Mouse (Mus musculus) gastrocnemius, postnatal 14 days (tissue): ENCODE measurements around the gene Ebf3. TPM values are rescaled to one million over a fixed set of nuclear protein-coding genes. Genes with fewer than 3 reads are reported as not detected.

ENCODE experiments used
- DNase-seq: peaks from one replicate; pipeline ENCODE4 v3.0.0; 2021; ENCODE audit warnings: mixed read lengths
- intact Hi-C: fragments of 180-260 bp; cut with DNase I; formaldehyde crosslinking; loops from one replicate; pipeline ENCODE4 v1.15.1; 2025; ENCODE audit warnings: low total_unique reads
- total RNA-seq, 2 experiments: library from RNA; stranded (reverse); gene quantifications; 2 replicates each; pipeline ENCODE4 v1.2.3; 2021

Gene Ebf3
- total RNA-seq, 2 experiments from 2014 or later = 9.6 to 12.4 TPM

- intact Hi-C loops = no loop called here
- DNase-seq = no peak
Observed at GRCm38 (mm10) chr7:137297594-137298381, 16.5 kb downstream of the Ebf3 start.

- DNase-seq = no peak
- intact Hi-C loops = no loop called here
Observed at GRCm38 (mm10) chr7:137297131-137297530, 17.1 kb downstream of the Ebf3 start.

- intact Hi-C loops = no loop called here
- no peak for DNase-seq
Observed at GRCm38 (mm10) chr7:137295612-137296011, 18.6 kb downstream of the Ebf3 start.

GRCm38 (mm10) chr7:137294446-137294845 is 19.8 kb downstream of the Ebf3 start:
- intact Hi-C loops = no loop called here
- no peak for DNase-seq

GRCm38 (mm10) chr7:137289290-137289957 is 24.8 kb downstream of the Ebf3 start:
- no peak for DNase-seq

GRCm38 (mm10) chr7:137278171-137278570 is 36.1 kb downstream of the Ebf3 start:
- intact Hi-C loops = no loop called here
- peak; percentile 53 for DNase-seq

More at GRCm38 (mm10) chr7:137289290-137289957, 24.8 kb downstream of the Ebf3 start:
- intact Hi-C loops = loop anchor here (5.0 kb wide), 1 partner anchor 37 kb away; no protein-coding TSS in a partner anchor

- intact Hi-C loops = no loop called here
- no peak for DNase-seq
Observed at GRCm38 (mm10) chr7:137277713-137278112, 36.5 kb downstream of the Ebf3 start.

- DNase-seq = no peak
- intact Hi-C loops = no loop called here
Observed at GRCm38 (mm10) chr7:137272252-137272651, 42.0 kb downstream of the Ebf3 start.

- intact Hi-C loops = no loop called here
Observed at GRCm38 (mm10) chr7:137268452-137269155, 45.6 kb downstream of the Ebf3 start.

GRCm38 (mm10) chr7:137267441-137267840 is 46.8 kb downstream of the Ebf3 start:
- peak; percentile 55 for DNase-seq
- intact Hi-C loops = no loop called here

More at GRCm38 (mm10) chr7:137268452-137269155, 45.6 kb downstream of the Ebf3 start:
- no peak for DNase-seq

- no peak for DNase-seq
- intact Hi-C loops = no loop called here
Observed at GRCm38 (mm10) chr7:137266575-137266974, 47.7 kb downstream of the Ebf3 start.

- DNase-seq = no peak
- intact Hi-C loops = no loop called here
Observed at GRCm38 (mm10) chr7:137262330-137262729, 51.9 kb downstream of the Ebf3 start.

- intact Hi-C loops = loop anchor here (5.0 kb wide), 1 partner anchor 71 kb away; no protein-coding TSS in a partner anchor
- DNase-seq = peak; percentile 71
Observed at GRCm38 (mm10) chr7:137246213-137246872, 67.9 kb downstream of the Ebf3 start.

- intact Hi-C loops = loop anchor here (5.0 kb wide), 1 partner anchor 72 kb away; no protein-coding TSS in a partner anchor
- DNase-seq = no peak
Observed at GRCm38 (mm10) chr7:137244839-137245238, 69.4 kb downstream of the Ebf3 start.

- intact Hi-C loops = no loop called here
- no peak for DNase-seq
Observed at GRCm38 (mm10) chr7:137240481-137240880, 73.8 kb downstream of the Ebf3 start.

GRCm38 (mm10) chr7:137239542-137240133 is 74.6 kb downstream of the Ebf3 start:
- intact Hi-C loops = no loop called here
- no peak for DNase-seq

- intact Hi-C loops = no loop called here
- DNase-seq = no peak
Observed at GRCm38 (mm10) chr7:137237419-137237818, 76.8 kb downstream of the Ebf3 start.

GRCm38 (mm10) chr7:137223823-137224222 is 90.4 kb downstream of the Ebf3 start:
- no peak for DNase-seq
- intact Hi-C loops = no loop called here

- intact Hi-C loops = no loop called here
- DNase-seq = no peak
Observed at GRCm38 (mm10) chr7:137222831-137223505, 91.3 kb downstream of the Ebf3 start.
